14 mouse cellular contexts compared by ENCODE assay signal in the genomic region with DNA sequence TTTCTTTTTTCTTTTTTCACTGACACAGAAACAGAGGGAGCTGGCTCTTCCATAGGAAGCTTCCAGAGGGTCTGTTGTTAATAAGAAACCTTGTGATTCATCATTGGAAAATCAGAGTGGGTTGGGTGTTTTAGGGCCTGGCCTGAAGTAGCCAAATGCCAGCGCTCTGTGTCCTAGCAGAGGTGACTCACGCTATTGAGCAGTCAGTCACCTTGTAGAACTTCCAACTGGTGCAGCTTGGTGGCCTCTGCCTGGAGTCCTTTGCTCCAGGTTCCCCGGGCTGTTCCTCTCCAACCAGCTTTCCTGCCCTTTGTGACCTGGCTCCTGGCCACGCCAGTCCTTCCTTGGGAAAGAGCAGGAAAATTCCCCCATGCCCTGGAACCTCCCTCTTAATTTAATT. TPM values are rescaled to one million over a fixed set of nuclear protein-coding genes. Genes with fewer than 3 reads are reported as not detected.
A peak's percentile ranks its signal among the peaks of the same experiment; 100 is the strongest.
DNase-seq lines count a peak whose midpoint lies in the region; ATAC-seq and TF ChIP-seq lines count a peak whose summit lies in the region.
"Had no signal": no experiment of that assay in that cellular context is flagged by ENCODE, and none has a peak within 500 bp of the region (broad histone marks: within the 10 kb centered on the region; RNA-seq: fewer than 3 reads in every experiment).

No protein-coding gene starts in this region.

- H3K9me3 ChIP-seq in midbrain, embryonic 11.5 days (ENCODE audit: control insufficient read depth, low read length) = no peaks in the 10 kb centered on the region
- H3K9me3 ChIP-seq in midbrain, embryonic 15.5 days = no peaks in the 10 kb centered on the region
- H3K9me3 ChIP-seq in heart, postnatal 0 days (replicated peaks; ENCODE audit: control insufficient read depth, low read length) = no peaks in the 10 kb centered on the region
- H3K9me3 ChIP-seq: hindbrain, embryonic 15.5 days; stomach, embryonic 15.5 days had no signal

- peak; percentile 44 for DNase-seq in midbrain, embryonic 11.5 days (ENCODE audit: low spot score, missing footprints)
- DNase-seq in adrenal gland, postnatal 14 days = peak; percentile 70
- no peak for DNase-seq in heart, postnatal 0 days (ENCODE audit: low spot score)
- DNase-seq in skeletal muscle tissue, adult 2 months (ENCODE audit: low read depth, low spot score) = peak; percentile 54
- DNase-seq in right cerebral cortex, adult 18-20 months = no peak
- no peak for DNase-seq in liver
- DNase-seq: cerebellum, adult 9-11 months; layer of hippocampus, adult 9-11 months; lung, postnatal 14 days had no signal

- no peak for TF ChIP-seq EP300 in heart, postnatal 0 days (IDR thresholded peaks at IDR 0.05; ENCODE audit: low read depth)

- no peak overlapping the region for H3K4me3 ChIP-seq in midbrain, embryonic 11.5 days (ENCODE audit: low read depth, low read length)
- no peak overlapping the region for H3K4me3 ChIP-seq in midbrain, embryonic 15.5 days
- no peak overlapping the region for H3K4me3 ChIP-seq in heart, postnatal 0 days (ENCODE audit: low read depth, low read length)
- H3K4me3 ChIP-seq: hindbrain, embryonic 15.5 days; stomach, embryonic 15.5 days had no signal

- ATAC-seq in midbrain, embryonic 11.5 days (ENCODE audit: low FRiP score) = no peak
- ATAC-seq in midbrain, embryonic 15.5 days (replicated peaks) = no peak
- ATAC-seq in heart, postnatal 0 days (ENCODE audit: insufficient read depth, low read depth) = 0 out of 2 replicates have a peak, but pooled peaks have one; percentile 41
- ATAC-seq: midbrain, embryonic 16.5 days had no signal

- H3K4me1 ChIP-seq in midbrain, embryonic 11.5 days (ENCODE audit: control insufficient read depth, insufficient read depth, low read length) = no peaks in the 10 kb centered on the region
- no peaks in the 10 kb centered on the region for H3K4me1 ChIP-seq in midbrain, embryonic 15.5 days
- peaks cover 7% of the 10 kb centered on the region; the same call in 1 of the 2 replicates for H3K4me1 ChIP-seq in heart, postnatal 0 days (ENCODE audit: control insufficient read depth, insufficient read depth)
- H3K4me1 ChIP-seq: hindbrain, embryonic 15.5 days had no signal

- H3K9ac ChIP-seq in midbrain, embryonic 11.5 days (ENCODE audit: low read length) = no peak overlapping the region
- H3K9ac ChIP-seq in midbrain, embryonic 15.5 days = no peak overlapping the region
- no peak overlapping the region for H3K9ac ChIP-seq in heart, postnatal 0 days (replicated peaks; ENCODE audit: low read depth, low read length)
- H3K9ac ChIP-seq: hindbrain, embryonic 15.5 days; stomach, embryonic 15.5 days had no signal

- H3K36me3 ChIP-seq in midbrain, embryonic 11.5 days (ENCODE audit: control insufficient read depth, insufficient read depth, low read length) = no peaks in the 10 kb centered on the region
- H3K36me3 ChIP-seq in midbrain, embryonic 15.5 days (replicated peaks) = no peaks in the 10 kb centered on the region
- no peaks in the 10 kb centered on the region for H3K36me3 ChIP-seq in heart, postnatal 0 days (replicated peaks; ENCODE audit: control insufficient read depth, insufficient read depth, low read length)
- H3K36me3 ChIP-seq: hindbrain, embryonic 15.5 days; stomach, embryonic 15.5 days had no signal

- no peak; the same call in 1 of the 2 replicates for TF ChIP-seq CTCF in heart, postnatal 0 days (IDR thresholded peaks at IDR 0.05; ENCODE audit: low read depth)

- H3K27me3 ChIP-seq in midbrain, embryonic 11.5 days (ENCODE audit: control insufficient read depth, insufficient read depth, low read length) = no peaks in the 10 kb centered on the region
- H3K27me3 ChIP-seq in midbrain, embryonic 15.5 days (replicated peaks) = no peaks in the 10 kb centered on the region
- H3K27me3 ChIP-seq in heart, postnatal 0 days (ENCODE audit: control insufficient read depth, insufficient read depth, low read length) = no peaks in the 10 kb centered on the region
- H3K27me3 ChIP-seq: hindbrain, embryonic 15.5 days; stomach, embryonic 15.5 days had no signal

- H3K27ac ChIP-seq in midbrain, embryonic 11.5 days (ENCODE audit: low read depth, low read length) = no peak overlapping the region
- no peak overlapping the region for H3K27ac ChIP-seq in midbrain, embryonic 15.5 days
- peak overlapping the region; percentile 38 for H3K27ac ChIP-seq in heart, postnatal 0 days (ENCODE audit: low read depth)
- H3K27ac ChIP-seq: hindbrain, embryonic 15.5 days; stomach, embryonic 15.5 days had no signal

- WGBS in midbrain, embryonic 11.5 days = 87% methylated on average over 4 of the region's 4 CpGs
- 93% methylated on average over 4 of the region's 4 CpGs for WGBS in midbrain, embryonic 15.5 days
- WGBS in heart, postnatal 0 days = 53% methylated on average over 4 of the region's 4 CpGs

- no peak overlapping the region for H3K4me2 ChIP-seq in midbrain, embryonic 11.5 days
- H3K4me2 ChIP-seq in midbrain, embryonic 15.5 days = no peak overlapping the region
- H3K4me2 ChIP-seq in heart, postnatal 0 days (ENCODE audit: low read depth, low read length) = no peak overlapping the region
- H3K4me2 ChIP-seq: hindbrain, embryonic 15.5 days; stomach, embryonic 15.5 days had no signal

RNA-seq across cellular contexts. Expression of gene Meox1, which starts 44.9 kb away (rescaled TPM):
- polyA plus RNA-seq in midbrain, embryonic 11.5 days (2014; fragmentation: Nextera tagmentation; extraction: Ambion mirVana) = 0.29 TPM in 1 of 2 replicates, not detected in the other
- polyA plus RNA-seq in midbrain, embryonic 15.5 days (2015; fragmentation: Nextera tagmentation; extraction: Ambion mirVana) = 0.57 and 0.75 TPM in 2 replicates
- total RNA-seq in adrenal gland, postnatal 14 days (2021) = 8.4 and 9.2 TPM in 2 replicates
- 12.5 and 15.0 TPM in 2 replicates for total RNA-seq in heart, postnatal 0 days (2014; rRNA removed; ENCODE audit: low replicate concordance)
- 10.9 and 12.3 TPM in 2 replicates for polyA plus RNA-seq in heart, postnatal 0 days (2015; fragmentation: Nextera tagmentation; extraction: Ambion mirVana)
- total RNA-seq: neutrophil, adult 5-6 weeks had no signal

Comparison
In these comparisons a context has a peak if more than half of its experiments do, and no peak if none do; other contexts are left out.
1. DNase-seq: peak in midbrain, embryonic 11.5 days (single experiment), adrenal gland, postnatal 14 days (single experiment) and skeletal muscle tissue, adult 2 months (single experiment); none in heart, postnatal 0 days (single experiment), right cerebral cortex, adult 18-20 months (single experiment) and liver (single experiment).